Mouse (Mus musculus): ENCODE data around the gene Mrpl58.

DNA sequence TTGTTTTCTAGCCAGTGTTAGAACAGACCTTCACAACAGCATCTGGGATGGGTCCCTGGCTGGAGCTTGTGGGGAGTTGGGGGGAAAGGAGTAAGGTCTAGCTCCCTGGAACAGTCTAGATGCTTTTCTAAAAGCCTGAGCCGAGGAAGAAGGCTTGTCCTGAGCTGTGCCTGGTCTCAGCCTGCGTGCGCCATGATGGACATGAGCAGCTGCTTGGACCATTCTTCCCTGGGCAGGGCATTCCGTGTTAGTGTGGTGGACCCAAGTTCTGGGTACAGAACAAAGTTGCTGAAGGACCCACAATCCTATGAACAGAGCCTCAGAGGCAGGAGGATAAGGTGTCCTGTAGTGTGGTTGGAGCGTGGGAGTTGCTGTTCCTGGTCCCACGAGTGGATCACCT lies 27.0 kb downstream of the Mrpl58 start:
- TF ChIP-seq CTCF (IDR thresholded peaks at IDR 0.05; ENCODE audit: low read depth, low read length) (no peak), GATA1 (IDR thresholded peaks at IDR 0.05; ENCODE audit: borderline replicate concordance, low read length) (no peak), TAL1 (conservative IDR thresholded peaks at IDR 0.05; ENCODE audit: low read depth, low read length) (no peak), POLR2AphosphoS5 (IDR thresholded peaks at IDR 0.05; ENCODE audit: insufficient replicate concordance, low read depth, low read length) (no peak), GATA2 (IDR thresholded peaks at IDR 0.05; ENCODE audit: borderline replicate concordance, low read depth, low read length) (no peak)
